ENCODE assay signal across 18 mouse cellular contexts in the genomic region with DNA sequence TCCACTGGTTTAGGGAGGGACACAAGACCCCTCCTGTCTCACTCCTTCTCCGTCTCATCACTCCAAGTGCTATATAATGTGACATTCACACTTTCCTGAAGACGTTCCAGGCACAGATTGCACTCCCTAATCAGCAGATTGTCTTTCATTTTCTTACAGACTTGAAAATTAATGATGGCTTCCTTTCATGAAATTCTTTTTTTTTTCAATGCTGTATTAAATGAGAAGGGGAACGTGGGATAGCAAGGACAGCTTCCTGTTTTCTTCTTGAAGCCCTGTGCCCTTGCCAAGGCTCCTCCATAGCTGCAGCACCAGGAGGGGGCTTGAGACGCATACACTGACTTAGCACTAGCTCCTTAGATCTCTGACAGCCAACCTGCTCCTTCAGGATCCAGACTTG.
"Had no signal": no experiment of that assay in that cellular context is flagged by ENCODE, and none has a peak within 500 bp of the region (broad histone marks: within the 10 kb centered on the region; RNA-seq: fewer than 3 reads in every experiment).

No protein-coding gene starts in this region.

- H3K4me2 ChIP-seq: limb, embryonic 13.5 days; liver, embryonic 12.5 days; liver, embryonic 15.5 days; lung, embryonic 15.5 days; midbrain, embryonic 11.5 days had no signal

- H3K27ac ChIP-seq: kidney, postnatal 0 days; limb, embryonic 13.5 days; liver, embryonic 12.5 days; liver, embryonic 15.5 days; lung, embryonic 15.5 days; stomach, postnatal 0 days had no signal

- H3K36me3 ChIP-seq: limb, embryonic 13.5 days; liver, embryonic 12.5 days; liver, embryonic 15.5 days; lung, embryonic 15.5 days had no signal

- H3K9ac ChIP-seq: limb, embryonic 13.5 days; liver, embryonic 12.5 days; liver, embryonic 15.5 days; lung, embryonic 15.5 days had no signal

- ATAC-seq: liver, embryonic 12.5 days had no signal

- H3K4me1 ChIP-seq: liver, embryonic 15.5 days; lung, embryonic 15.5 days had no signal

- H3K27me3 ChIP-seq: limb, embryonic 13.5 days; liver, embryonic 12.5 days; liver, embryonic 15.5 days; lung, embryonic 15.5 days had no signal

- H3K4me3 ChIP-seq: limb, embryonic 13.5 days; liver, embryonic 12.5 days; liver, embryonic 15.5 days; lung, embryonic 15.5 days had no signal

- H3K9me3 ChIP-seq: limb, embryonic 13.5 days; liver, embryonic 12.5 days; liver, embryonic 15.5 days; lung, embryonic 15.5 days had no signal

- DNase-seq: kidney, adult 2 months; kidney, postnatal 25 days; left cerebral cortex, postnatal 4 days; liver; lung, adult 18-20 months; lung, postnatal 14 days; lung, postnatal 4 days; midbrain, embryonic 14.5 days; right cerebral cortex, postnatal 4 days; thymus, adult 2 months; thymus, postnatal 25 days had no signal
